Mouse (Mus musculus) lung, postnatal 0 days (tissue): ENCODE data around the gene Hist1h3a. TPM values are rescaled to one million over a fixed set of nuclear protein-coding genes. Genes with fewer than 3 reads are reported as not detected.

ENCODE experiments used
- ATAC-seq: fragments of 200-750 bp; cut with Nextera tagmentation; 2 replicates; pipeline ENCODE4 v1.8.0; 2017; ENCODE audit warnings: moderate library complexity
- DNase-seq: peaks from one replicate; pipeline ENCODE4 v3.0.0-alpha.2; 2016; ENCODE audit warnings: low spot score
- H3K27ac ChIP-seq: fragments of 300-500 bp; sonication (generic); 2 replicates; pipeline ENCODE4 v1.5.1; 2014; ENCODE audit warnings: antibody characterized with exemption, mild to moderate bottlenecking, low read length, mixed read lengths
- H3K27me3 ChIP-seq: fragments of 300-500 bp; sonication (generic); replicated peaks from 2 replicates; pipeline ENCODE4 v1.6.1; 2014; ENCODE audit warnings: low read length, mixed read lengths; ENCODE audit not compliant: insufficient read depth
- H3K36me3 ChIP-seq: fragments of 300-500 bp; sonication (generic); 2 replicates; pipeline ENCODE4 v1.6.1; 2014; ENCODE audit warnings: low read length, mixed read lengths; ENCODE audit not compliant: insufficient read depth
- H3K4me1 ChIP-seq: fragments of 300-500 bp; sonication (generic); 2 replicates; pipeline ENCODE4 v1.6.1; 2014; ENCODE audit warnings: antibody characterized with exemption, low read depth, low read length, mixed read lengths; ENCODE audit not compliant: insufficient read depth
- H3K4me2 ChIP-seq: fragments of 300-500 bp; sonication (generic); replicated peaks from 2 replicates; pipeline ENCODE4 v1.6.1; 2014; ENCODE audit warnings: low read depth, mild to moderate bottlenecking, low read length, moderate library complexity, mixed read lengths
- H3K4me3 ChIP-seq: fragments of 300-500 bp; sonication (generic); 2 replicates; pipeline ENCODE4 v1.5.1; 2014; ENCODE audit warnings: low read depth, low read length
- H3K9ac ChIP-seq: fragments of 300-500 bp; sonication (generic); replicated peaks from 2 replicates; pipeline ENCODE4 v1.6.1; 2014; ENCODE audit warnings: low read depth, mild to moderate bottlenecking
- H3K9me3 ChIP-seq: fragments of 300-500 bp; sonication (generic); 2 replicates; pipeline ENCODE4 v1.6.1; 2016; ENCODE audit warnings: low read length, mixed read lengths
- CTCF ChIP-seq: IDR thresholded peaks from 2 replicates; pipeline ENCODE4 v1.5.1; 2016; ENCODE audit warnings: antibody characterized with exemption, mild to moderate bottlenecking
- EP300 ChIP-seq: IDR thresholded peaks from 2 replicates; pipeline ENCODE4 v1.6.1; 2016; ENCODE audit warnings: antibody characterized with exemption, mild to moderate bottlenecking, control low read depth
- WGBS: fragments of 180-500 bp; shearing (Covaris S2); extraction: QIAGEN DNeasy Blood & Tissue Kit; methylation state at CpG from one replicate; pipeline ENCODE4 v1.1.7; 2014; 5-methylcytosine and 5-hydroxymethylcytosine counted together
- polyA plus RNA-seq: library from polyadenylated mRNA; unstranded; fragments of >200 nt; fragmentation: Nextera tagmentation; extraction: Ambion mirVana; gene quantifications from 2 replicates; pipeline ENCODE4 v1.2.1, GENCODE M21; 2015

Hist1h3a gene
- polyA plus RNA-seq, 1 experiment from 2014 or later = 1.7 TPM

GRCm38 (mm10) chr13:23743963-23744362, 18.2 kb downstream of the Hist1h3a start:
- Histone ChIP-seq H3K4me2 (no peak overlapping the region), H3K4me1 (no peaks in the 10 kb centered on the region; the same call in 1 of the 2 replicates), H3K36me3 (no peaks in the 10 kb centered on the region), H3K4me3 (no peak overlapping the region), H3K9me3 (no peaks in the 10 kb centered on the region), H3K9ac (no peak overlapping the region), H3K27me3 (no peaks in the 10 kb centered on the region), H3K27ac (no peak overlapping the region)
- 24% methylated on average over 4 of the region's 4 CpGs for WGBS
- ATAC-seq (no peak), DNase-seq (no peak)
- no peak for TF ChIP-seq EP300
- no peak for TF ChIP-seq CTCF

DNA sequence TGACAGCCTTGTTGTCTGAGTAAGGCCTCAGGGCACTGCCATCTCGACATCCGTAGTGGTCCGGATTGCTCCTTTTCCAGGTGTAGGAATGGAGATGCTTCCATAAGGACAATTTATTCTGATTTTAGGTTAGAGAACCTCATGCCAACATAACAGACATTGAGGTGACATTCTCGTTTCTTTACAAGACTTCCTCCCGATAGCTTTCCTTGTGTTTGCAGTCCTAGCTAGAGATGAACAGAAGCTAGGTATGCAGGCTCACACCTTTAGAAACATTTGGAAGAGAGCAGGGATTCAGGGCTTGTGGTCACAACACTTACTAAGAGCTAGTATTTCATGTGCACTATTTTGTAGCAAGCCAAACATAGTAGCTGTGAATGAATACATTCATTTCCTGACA, 19.0 kb downstream of the Hist1h3a start:
- Histone ChIP-seq H3K4me3 (no peak overlapping the region), H3K4me1 (no peaks in the 10 kb centered on the region; the same call in 1 of the 2 replicates), H3K9me3 (no peaks in the 10 kb centered on the region), H3K36me3 (no peaks in the 10 kb centered on the region), H3K27me3 (no peaks in the 10 kb centered on the region), H3K9ac (no peak overlapping the region), H3K4me2 (no peak overlapping the region), H3K27ac (no peak overlapping the region)
- no peak for TF ChIP-seq CTCF
- no peak for TF ChIP-seq EP300
- ATAC-seq (no peak), DNase-seq (no peak)
- WGBS = 84% methylated on average over 5 of the region's 5 CpGs

DNA sequence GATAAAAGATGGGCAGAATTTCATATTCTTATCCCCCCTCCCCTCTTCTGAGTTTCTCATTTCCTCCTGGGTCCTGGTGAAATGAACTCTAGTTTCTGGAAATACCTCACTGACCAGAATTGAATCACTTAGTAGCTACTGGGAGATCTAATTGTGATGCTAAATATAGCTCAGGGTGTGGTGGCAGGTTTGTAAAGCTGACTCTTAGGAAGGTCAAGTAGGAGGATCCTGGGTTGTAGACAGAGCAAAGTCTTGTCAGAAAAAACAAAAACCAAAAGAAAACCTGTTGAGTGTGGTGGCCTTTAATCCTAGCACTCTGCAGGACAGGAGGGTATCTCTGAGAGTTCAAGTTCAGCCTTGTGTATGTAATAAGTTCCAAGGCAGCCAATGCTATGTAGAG, 20.2 kb downstream of the Hist1h3a start:
- Histone ChIP-seq H3K27ac (no peak overlapping the region), H3K9ac (no peak overlapping the region), H3K4me2 (no peak overlapping the region), H3K4me3 (no peak overlapping the region), H3K4me1 (no peaks in the 10 kb centered on the region), H3K36me3 (no peaks in the 10 kb centered on the region), H3K9me3 (no peaks in the 10 kb centered on the region), H3K27me3 (no peaks in the 10 kb centered on the region)
- DNase-seq = no peak
- TF ChIP-seq CTCF (no peak), EP300 (no peak)
- no peak for ATAC-seq

DNA sequence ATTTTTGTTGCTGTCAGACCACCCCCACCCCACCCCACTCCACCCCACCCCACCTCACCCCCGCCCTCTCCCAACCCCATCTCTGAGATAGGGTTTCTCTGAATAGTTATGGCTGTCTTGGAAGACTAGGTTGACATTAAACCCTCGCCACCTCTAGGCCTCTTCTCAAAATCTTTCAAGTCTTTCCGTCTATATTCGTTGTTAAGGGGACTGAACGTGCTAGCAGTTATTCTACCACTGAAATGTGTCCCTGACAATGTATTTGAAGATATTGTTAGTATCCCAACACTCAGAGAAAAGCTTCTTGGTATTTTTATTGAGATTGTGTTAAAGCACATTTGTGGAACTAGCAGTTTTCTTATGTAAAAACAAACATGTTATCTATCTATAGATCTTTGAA, 21.3 kb downstream of the Hist1h3a start:
- Histone ChIP-seq H3K27ac (no peak overlapping the region), H3K36me3 (no peaks in the 10 kb centered on the region), H3K9ac (no peak overlapping the region), H3K27me3 (no peaks in the 10 kb centered on the region), H3K9me3 (no peaks in the 10 kb centered on the region), H3K4me3 (peak overlapping the region; percentile 71; the same call in 1 of the 2 replicates), H3K4me2 (peak overlapping the region; percentile 90), H3K4me1 (no peaks in the 10 kb centered on the region)
- DNase-seq (no peak), ATAC-seq (no peak)
- WGBS = 55% methylated on average over 5 of the region's 5 CpGs
- TF ChIP-seq CTCF (no peak), EP300 (no peak)

DNA sequence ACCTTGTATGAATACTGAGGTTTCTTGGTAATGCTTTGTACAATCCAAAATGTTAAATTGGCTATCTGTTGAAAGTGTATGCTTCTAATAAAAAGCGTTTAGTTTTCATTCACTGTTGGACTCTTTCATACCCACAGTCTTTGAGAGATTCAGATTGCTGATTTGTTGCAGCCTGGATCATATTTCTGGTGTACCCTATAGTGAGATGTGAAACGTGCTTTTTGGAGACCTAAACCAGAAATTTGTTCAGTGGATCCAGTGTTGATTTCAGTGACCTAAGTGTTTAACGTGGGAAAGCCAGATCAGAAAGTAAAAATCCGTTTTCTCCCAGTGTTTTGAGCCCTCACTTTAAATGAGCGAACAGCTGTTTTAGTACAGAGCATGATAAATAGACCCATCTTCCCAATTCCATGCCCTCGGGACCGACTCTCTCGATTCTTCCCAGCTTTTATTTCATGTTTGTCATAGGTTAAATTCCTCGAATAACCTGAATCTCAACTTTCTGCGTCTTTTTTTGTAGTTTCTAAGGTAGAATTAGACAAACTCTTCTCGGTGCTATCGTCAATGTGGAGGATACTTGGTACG, 21.8 kb downstream of the Hist1h3a start:
- Histone ChIP-seq H3K9me3 (no peaks in the 10 kb centered on the region), H3K27ac (peak overlapping the region; percentile 97), H3K27me3 (no peaks in the 10 kb centered on the region), H3K4me2 (peak overlapping the region; percentile 90), H3K4me3 (peak overlapping the region; percentile 71), H3K36me3 (no peaks in the 10 kb centered on the region), H3K9ac (peak overlapping the region; percentile 86), H3K4me1 (no peaks in the 10 kb centered on the region)
- WGBS = 17% methylated on average over 13 of the region's 13 CpGs
- no peak for DNase-seq
- no peak for ATAC-seq
- TF ChIP-seq EP300 (no peak), CTCF (no peak)

DNA sequence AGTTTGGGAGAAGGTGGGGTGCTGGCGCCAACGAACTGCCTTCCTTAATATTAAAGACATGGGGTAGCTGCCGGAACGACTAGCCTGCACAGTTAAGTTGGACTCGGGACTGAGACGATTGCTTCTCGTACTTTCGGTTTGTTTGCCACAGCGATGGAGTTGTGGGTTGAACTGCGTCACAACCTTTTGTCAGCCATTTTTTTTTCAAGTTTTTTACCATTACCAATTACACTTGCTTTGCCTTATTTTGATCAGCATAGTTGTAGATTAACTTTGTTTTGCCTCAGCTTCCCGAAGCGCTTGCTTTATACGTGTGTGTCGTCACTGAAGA, 22.3 kb downstream of the Hist1h3a start:
- no peaks in the 10 kb centered on the region for H3K9me3 ChIP-seq
- peak overlapping the region; percentile 90 for H3K4me2 ChIP-seq
- peak overlapping the region; percentile 71 for H3K4me3 ChIP-seq
- DNase-seq = no peak
- H3K9ac ChIP-seq = peak overlapping the region; percentile 86
- TF ChIP-seq CTCF (no peak), EP300 (no peak)
- peak overlapping the region; percentile 97 for H3K27ac ChIP-seq
- H3K4me1 ChIP-seq = no peaks in the 10 kb centered on the region
- no peaks in the 10 kb centered on the region for H3K36me3 ChIP-seq
- 0% methylated on average over 14 of the region's 14 CpGs for WGBS
- H3K27me3 ChIP-seq = no peaks in the 10 kb centered on the region
- ATAC-seq = no peak; the same call in 1 of the 2 replicates
